Mouse (Mus musculus) kidney, embryonic 14.5 days (tissue): ENCODE data around the gene Vmn1r229. TPM values are rescaled to one million over a fixed set of nuclear protein-coding genes. Genes with fewer than 3 reads are reported as not detected.

Experiments
- ATAC-seq: fragments of 200-750 bp; cut with Nextera tagmentation; 2 replicates; pipeline ENCODE4 v1.8.0; 2017; ENCODE audit warnings: moderate number of reproducible peaks, mild to moderate bottlenecking, moderate TSS enrichment, moderate library complexity; ENCODE audit not compliant: low FRiP score, low TSS enrichment
- H3K27ac ChIP-seq: fragments of 300-500 bp; sonication (generic); 2 replicates; pipeline ENCODE4 v1.5.1; 2014; ENCODE audit warnings: low read depth, mild to moderate bottlenecking, low read length, moderate library complexity, mixed read lengths
- H3K27me3 ChIP-seq: fragments of 300-500 bp; sonication (generic); 2 replicates; pipeline ENCODE4 v1.6.1; 2014; ENCODE audit warnings: mild to moderate bottlenecking, low read length; ENCODE audit not compliant: control insufficient read depth, insufficient read depth
- H3K36me3 ChIP-seq: fragments of 300-500 bp; sonication (generic); 2 replicates; pipeline ENCODE4 v1.6.1; 2014; ENCODE audit warnings: low read length, mixed read lengths; ENCODE audit not compliant: control insufficient read depth, insufficient read depth
- H3K4me1 ChIP-seq: fragments of 300-500 bp; sonication (generic); 2 replicates; pipeline ENCODE4 v1.6.1; 2014; ENCODE audit warnings: low read length, mixed read lengths; ENCODE audit not compliant: control insufficient read depth, insufficient read depth
- H3K4me2 ChIP-seq: fragments of 300-500 bp; sonication (generic); replicated peaks from 2 replicates; pipeline ENCODE4 v1.6.1; 2014; ENCODE audit warnings: low read depth, mild to moderate bottlenecking, low read length
- H3K4me3 ChIP-seq: fragments of 300-500 bp; sonication (generic); 2 replicates; pipeline ENCODE4 v1.5.1; 2014; ENCODE audit warnings: mild to moderate bottlenecking, low read length
- H3K9ac ChIP-seq: fragments of 300-500 bp; sonication (generic); 2 replicates; pipeline ENCODE4 v1.6.1; 2014; ENCODE audit warnings: low read depth, mild to moderate bottlenecking, low read length, moderate library complexity
- H3K9me3 ChIP-seq: fragments of 300-500 bp; sonication (generic); 2 replicates; pipeline ENCODE4 v1.6.1; 2016; ENCODE audit warnings: low read length; ENCODE audit not compliant: control insufficient read depth
- WGBS: fragments of 180-500 bp; shearing (Covaris S2); extraction: QIAGEN DNeasy Blood & Tissue Kit; methylation state at CpG from one replicate; pipeline ENCODE4 v1.1.7; 2014; 5-methylcytosine and 5-hydroxymethylcytosine counted together
- polyA plus RNA-seq: library from polyadenylated mRNA; unstranded; fragments of >200 nt; fragmentation: Nextera tagmentation; extraction: Ambion mirVana; gene quantifications from 2 replicates; pipeline ENCODE4 v1.2.1, GENCODE M21; 2014

The Vmn1r229 gene
- not detected in 2 replicates for polyA plus RNA-seq

- H3K27ac ChIP-seq = no peak within 1 kb of the TSS
- no peak within 1 kb of the TSS for H3K4me2 ChIP-seq
- no peaks in the 10 kb centered on the region for H3K36me3 ChIP-seq
- ATAC-seq = no peak
- 63% methylated on average over 1 of the region's 1 CpGs for WGBS
- no peak within 1 kb of the TSS for H3K9ac ChIP-seq
- no peaks in the 10 kb centered on the region for H3K9me3 ChIP-seq
- no peaks in the 10 kb centered on the region for H3K27me3 ChIP-seq
- H3K4me3 ChIP-seq = no peak within 1 kb of the TSS
- no peaks in the 10 kb centered on the region for H3K4me1 ChIP-seq
These were observed at the start of gene Vmn1r229 for GRCm38 (mm10) chr17:20811255-20811654. TSS of gene Vmn1r229 (plus strand) at chr17:20811555.

GRCm38 (mm10) chr17:20786057-20786456 lies 25.3 kb upstream of the Vmn1r229 start, which contains the start of gene Vmn1r228:
TSS of gene Vmn1r228 (minus strand) at chr17:20786157.
- H3K9ac ChIP-seq = no peak within 1 kb of the TSS
- ATAC-seq = no peak
- H3K4me3 ChIP-seq = no peak within 1 kb of the TSS
- H3K36me3 ChIP-seq = no peaks in the 10 kb centered on the region
- H3K4me1 ChIP-seq = no peaks in the 10 kb centered on the region
- H3K27me3 ChIP-seq = no peaks in the 10 kb centered on the region
- H3K9me3 ChIP-seq = no peaks in the 10 kb centered on the region; the same call in none of the 2 replicates
- no peak within 1 kb of the TSS for H3K4me2 ChIP-seq
- H3K27ac ChIP-seq = no peak within 1 kb of the TSS

GRCm38 (mm10) chr17:20840144-20840543 lies 28.8 kb downstream of the Vmn1r229 start, which contains the start of gene Vmn1r230:
TSS of gene Vmn1r230 (plus strand) at chr17:20840444.
- Histone ChIP-seq H3K27ac (no peak within 1 kb of the TSS), H3K9ac (no peak within 1 kb of the TSS), H3K27me3 (no peaks in the 10 kb centered on the region), H3K36me3 (no peaks in the 10 kb centered on the region), H3K4me3 (no peak within 1 kb of the TSS), H3K4me1 (no peaks in the 10 kb centered on the region), H3K4me2 (no peak within 1 kb of the TSS), H3K9me3 (no peaks in the 10 kb centered on the region)
- no peak for ATAC-seq
- WGBS = 25% methylated on average over 1 of the region's 1 CpGs

Other genes starting within 250 kb of the Vmn1r229 start
- gene Vmn2r109, start 246.8 kb upstream of the Vmn1r229 start, polyA plus RNA-seq = not detected in 2 replicates
- gene Vmn2r110, start 215.1 kb upstream of the Vmn1r229 start, polyA plus RNA-seq = 0.03 and 0.06 TPM in 2 replicates
- gene Fpr-rs3, start 186.7 kb upstream of the Vmn1r229 start, polyA plus RNA-seq = not detected in 2 replicates
- not detected in 2 replicates for gene Vmn1r226, start 128.7 kb upstream of the Vmn1r229 start, polyA plus RNA-seq
- gene Vmn1r227, start 81.7 kb upstream of the Vmn1r229 start, polyA plus RNA-seq = not detected in 2 replicates
- not detected in 2 replicates for gene Vmn1r228, start 25.4 kb upstream of the Vmn1r229 start, polyA plus RNA-seq
- not detected in 2 replicates for gene Vmn1r230, start 28.9 kb downstream of the Vmn1r229 start, polyA plus RNA-seq
- gene Vmn1r231, start 93.5 kb downstream of the Vmn1r229 start, polyA plus RNA-seq = not detected in 2 replicates
- not detected in 2 replicates for gene Vmn1r232, start 108.2 kb downstream of the Vmn1r229 start, polyA plus RNA-seq
- gene Ppp2r1a, start 133.8 kb downstream of the Vmn1r229 start, polyA plus RNA-seq = 384 and 485 TPM in 2 replicates
- not detected in 2 replicates for gene Vmn1r233, start 184.9 kb downstream of the Vmn1r229 start, polyA plus RNA-seq
- gene Zfp160, start 197.3 kb downstream of the Vmn1r229 start, polyA plus RNA-seq = 16.7 and 17.2 TPM in 2 replicates